Mouse (Mus musculus) midbrain, embryonic 11.5 days (tissue): Measurements from ENCODE around the gene Casc1. TPM values are rescaled to one million over a fixed set of nuclear protein-coding genes. Genes with fewer than 3 reads are reported as not detected.

Source experiments
- ATAC-seq: fragments of 200-750 bp; cut with Nextera tagmentation; 2 replicates; pipeline ENCODE4 v1.8.0; 2017; ENCODE audit warnings: moderate TSS enrichment, moderate library complexity; ENCODE audit not compliant: low FRiP score
- DNase-seq: peaks from one replicate; pipeline ENCODE4 v3.0.0; 2015; ENCODE audit warnings: low spot score; ENCODE audit errors: missing footprints
- H3K27ac ChIP-seq: fragments of 300-500 bp; sonication (generic); 2 replicates; pipeline ENCODE4 v1.5.1; 2014; ENCODE audit warnings: low read depth, low read length
- H3K27me3 ChIP-seq: fragments of 300-500 bp; sonication (generic); 2 replicates; pipeline ENCODE4 v1.6.1; 2014; ENCODE audit warnings: mild to moderate bottlenecking, low read length, moderate library complexity, mixed read lengths; ENCODE audit not compliant: control insufficient read depth, insufficient read depth
- H3K36me3 ChIP-seq: fragments of 300-500 bp; sonication (generic); 2 replicates; pipeline ENCODE4 v1.6.1; 2014; ENCODE audit warnings: mild to moderate bottlenecking, low read length, moderate library complexity, mixed read lengths; ENCODE audit not compliant: control insufficient read depth, insufficient read depth
- H3K4me1 ChIP-seq: fragments of 300-500 bp; sonication (generic); 2 replicates; pipeline ENCODE4 v1.6.1; 2014; ENCODE audit warnings: low read length; ENCODE audit not compliant: control insufficient read depth, insufficient read depth
- H3K4me2 ChIP-seq: fragments of 300-500 bp; sonication (generic); 2 replicates; pipeline ENCODE4 v1.6.1; 2014; ENCODE audit warnings: mild to moderate bottlenecking, moderate library complexity
- H3K4me3 ChIP-seq: fragments of 300-500 bp; sonication (generic); 2 replicates; pipeline ENCODE4 v1.5.1; 2014; ENCODE audit warnings: low read depth, low read length
- H3K9ac ChIP-seq: fragments of 300-500 bp; sonication (generic); 2 replicates; pipeline ENCODE4 v1.6.1; 2014; ENCODE audit warnings: low read length
- H3K9me3 ChIP-seq: fragments of 300-500 bp; sonication (generic); 2 replicates; pipeline ENCODE4 v1.6.1; 2016; ENCODE audit warnings: low read length; ENCODE audit not compliant: control insufficient read depth
- WGBS: fragments of 180-500 bp; shearing (Covaris S2); extraction: QIAGEN DNeasy Blood & Tissue Kit; methylation state at CpG from one replicate; pipeline ENCODE4 v1.1.7; 2014; 5-methylcytosine and 5-hydroxymethylcytosine counted together
- polyA plus RNA-seq: library from polyadenylated mRNA; unstranded; fragments of >200 nt; fragmentation: Nextera tagmentation; extraction: Ambion mirVana; gene quantifications from 2 replicates; pipeline ENCODE4 v1.2.1, GENCODE M21; 2014

Gene Casc1
- polyA plus RNA-seq, 1 experiment from 2014 or later, result 0.27 TPM

DNA sequence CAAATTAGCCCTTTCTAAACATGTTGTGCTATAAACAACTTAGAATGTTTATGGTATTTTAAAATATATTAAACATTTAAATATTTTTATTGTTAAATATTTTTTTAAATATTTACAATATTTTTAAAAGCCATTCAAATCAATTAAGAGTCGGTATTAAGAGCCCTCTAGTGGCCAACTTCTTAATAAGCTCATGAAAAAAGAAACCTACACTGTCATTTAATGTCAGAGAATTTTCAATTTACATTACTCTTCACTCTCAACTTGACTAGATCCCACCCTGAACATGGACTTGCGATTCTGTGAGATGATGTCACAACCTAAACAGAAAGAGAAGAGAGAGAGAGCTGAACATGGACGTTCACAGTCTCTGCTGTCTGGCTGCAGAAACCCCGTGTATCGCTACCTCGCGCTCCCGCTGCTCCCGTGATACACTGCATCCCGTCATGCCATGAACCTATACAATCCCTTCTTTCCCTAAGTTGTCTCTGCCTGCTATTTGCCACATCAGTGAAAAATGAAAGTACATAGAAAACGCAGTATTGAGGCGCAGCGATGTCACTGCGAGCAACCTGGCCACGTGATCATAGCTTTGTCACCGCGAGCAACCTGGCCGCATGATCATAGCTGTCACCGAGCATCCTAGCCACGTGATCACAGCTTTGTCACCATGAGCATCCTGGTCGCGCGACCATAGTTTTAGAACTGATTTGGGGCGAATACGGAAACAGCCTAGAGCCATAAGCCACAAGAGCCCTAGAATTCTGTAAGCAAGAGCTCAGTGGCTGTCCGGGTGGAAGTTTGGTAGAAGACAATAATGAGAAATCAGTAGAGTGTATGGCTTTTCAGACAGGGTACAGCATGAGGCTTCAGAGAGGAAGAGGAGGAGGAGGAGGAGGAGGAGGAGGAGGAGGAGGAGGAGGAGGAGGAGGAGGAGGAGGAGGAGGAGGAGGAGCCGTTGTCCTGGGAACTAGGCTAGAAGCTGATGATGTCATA lies 23.4 kb downstream of the Casc1 start:
- Histone ChIP-seq H3K9me3 (no peaks in the 10 kb centered on the region), H3K4me3 (peak overlapping the region; percentile 20; the same call in 1 of the 2 replicates), H3K27me3 (no peaks in the 10 kb centered on the region), H3K27ac (no peak overlapping the region), H3K4me1 (no peaks in the 10 kb centered on the region), H3K4me2 (peak overlapping the region; percentile 42), H3K9ac (no peak overlapping the region), H3K36me3 (no peaks in the 10 kb centered on the region)
- ATAC-seq (peak; percentile 70), DNase-seq (peak; percentile 91)
- WGBS, result 59% methylated on average over 27 of the region's 27 CpGs

DNA sequence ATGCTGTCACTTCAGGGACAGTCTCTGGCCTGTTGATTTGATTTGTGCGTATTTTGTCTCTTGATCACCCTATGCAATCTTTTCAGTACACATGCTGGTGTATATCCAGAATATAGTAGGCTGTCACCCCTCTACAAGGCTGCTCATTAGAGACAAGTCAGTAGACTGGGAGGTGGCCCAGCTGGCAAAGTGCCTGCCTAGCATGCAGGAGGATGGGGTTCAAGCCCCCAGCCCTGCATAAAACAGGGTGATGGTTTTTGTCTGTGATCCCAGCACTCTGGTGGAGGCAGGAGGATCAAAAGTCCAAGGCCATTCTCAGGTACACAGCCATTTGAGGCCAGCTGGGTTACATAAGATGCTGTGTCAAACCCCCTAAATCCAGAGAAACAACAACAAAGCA lies 24.7 kb downstream of the Casc1 start:
- no peaks in the 10 kb centered on the region for H3K36me3 ChIP-seq
- no peaks in the 10 kb centered on the region for H3K9me3 ChIP-seq
- no peak overlapping the region for H3K27ac ChIP-seq
- no peaks in the 10 kb centered on the region for H3K4me1 ChIP-seq
- DNase-seq, result no peak
- ATAC-seq, result no peak
- no peak overlapping the region for H3K4me2 ChIP-seq
- 82% methylated on average over 1 of the region's 1 CpGs for WGBS
- H3K9ac ChIP-seq, result no peak overlapping the region
- H3K27me3 ChIP-seq, result no peaks in the 10 kb centered on the region
- no peak overlapping the region for H3K4me3 ChIP-seq

DNA sequence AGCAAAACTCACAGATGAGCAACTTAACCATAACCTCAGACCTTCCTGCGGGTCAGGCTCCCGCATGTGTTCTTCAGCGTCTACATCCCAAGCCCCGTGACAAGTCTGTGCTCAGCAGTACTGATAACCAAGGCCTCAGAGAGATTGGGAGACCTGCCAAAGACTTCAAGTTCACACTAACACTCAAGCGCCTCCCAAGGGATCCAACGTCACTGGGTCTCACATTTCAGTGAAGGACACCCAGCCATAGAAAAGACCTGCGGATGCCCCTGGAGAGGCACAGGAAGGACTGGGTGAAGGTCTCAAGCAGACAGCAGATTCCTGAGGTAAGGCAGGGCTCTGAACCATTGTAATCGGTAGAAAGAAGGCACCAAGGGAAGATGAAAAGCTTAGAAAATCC lies 28.8 kb downstream of the Casc1 start:
- ATAC-seq, result no peak
- Histone ChIP-seq H3K27me3 (no peaks in the 10 kb centered on the region), H3K27ac (no peak overlapping the region), H3K4me2 (no peak overlapping the region), H3K9ac (no peak overlapping the region), H3K4me1 (no peaks in the 10 kb centered on the region), H3K9me3 (no peaks in the 10 kb centered on the region), H3K36me3 (no peaks in the 10 kb centered on the region), H3K4me3 (no peak overlapping the region)
- no peak for DNase-seq
- 84% methylated on average over 8 of the region's 8 CpGs for WGBS

DNA sequence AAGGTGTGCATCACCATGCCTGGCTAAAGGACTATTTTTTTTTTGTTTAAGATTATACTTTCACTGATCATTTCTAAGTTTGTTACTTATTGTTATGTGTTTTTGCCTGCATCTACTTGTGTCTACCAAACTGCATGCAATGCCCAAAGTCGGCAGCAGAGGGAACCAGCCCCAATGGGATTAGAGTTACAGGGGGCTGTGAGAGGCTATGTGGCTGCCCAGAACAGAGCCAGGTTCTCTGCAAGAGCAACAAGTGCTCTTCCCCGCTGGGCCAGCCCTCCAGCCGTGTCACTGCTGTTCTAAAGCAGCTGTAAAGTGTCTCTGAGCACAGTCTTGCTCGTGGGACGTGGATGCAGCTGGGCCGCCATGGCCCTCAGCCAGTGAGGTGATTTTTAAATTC lies 31.1 kb downstream of the Casc1 start:
- no peaks in the 10 kb centered on the region for H3K9me3 ChIP-seq
- ATAC-seq, result peak; percentile 71
- 28% methylated on average over 6 of the region's 6 CpGs for WGBS
- H3K27ac ChIP-seq, result no peak overlapping the region
- H3K27me3 ChIP-seq, result peaks cover 3% of the 10 kb centered on the region
- no peak overlapping the region for H3K4me2 ChIP-seq
- H3K36me3 ChIP-seq, result no peaks in the 10 kb centered on the region
- no peak overlapping the region for H3K9ac ChIP-seq
- peaks cover 4% of the 10 kb centered on the region for H3K4me1 ChIP-seq
- DNase-seq, result peak; percentile 93
- no peak overlapping the region for H3K4me3 ChIP-seq

DNA sequence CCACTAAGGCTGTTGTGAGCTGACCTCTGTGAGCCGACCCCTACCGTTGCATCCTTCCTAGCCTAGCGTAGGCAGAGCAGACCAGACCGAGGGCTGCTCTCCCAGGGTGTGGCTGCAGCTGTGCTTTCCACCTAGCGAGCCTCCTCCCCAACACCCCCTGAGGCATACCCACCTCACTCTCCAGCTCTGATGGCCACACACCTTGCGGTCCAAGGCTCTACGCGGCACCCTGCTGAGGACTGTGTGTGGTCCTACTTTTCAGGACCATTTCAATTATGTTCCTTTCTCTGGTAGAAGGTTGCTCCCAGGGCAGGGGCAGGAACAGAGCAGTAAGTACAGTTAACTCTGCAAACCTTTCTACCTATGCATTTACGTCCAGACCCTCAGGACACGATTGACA lies 34.3 kb downstream of the Casc1 start:
- Histone ChIP-seq H3K9me3 (no peaks in the 10 kb centered on the region), H3K4me1 (peaks cover 15% of the 10 kb centered on the region), H3K4me3 (no peak overlapping the region), H3K9ac (no peak overlapping the region), H3K36me3 (no peaks in the 10 kb centered on the region), H3K27ac (no peak overlapping the region), H3K27me3 (peaks cover 3% of the 10 kb centered on the region), H3K4me2 (no peak overlapping the region)
- ATAC-seq (no peak), DNase-seq (no peak)
- WGBS, result 49% methylated on average over 10 of the region's 10 CpGs

DNA sequence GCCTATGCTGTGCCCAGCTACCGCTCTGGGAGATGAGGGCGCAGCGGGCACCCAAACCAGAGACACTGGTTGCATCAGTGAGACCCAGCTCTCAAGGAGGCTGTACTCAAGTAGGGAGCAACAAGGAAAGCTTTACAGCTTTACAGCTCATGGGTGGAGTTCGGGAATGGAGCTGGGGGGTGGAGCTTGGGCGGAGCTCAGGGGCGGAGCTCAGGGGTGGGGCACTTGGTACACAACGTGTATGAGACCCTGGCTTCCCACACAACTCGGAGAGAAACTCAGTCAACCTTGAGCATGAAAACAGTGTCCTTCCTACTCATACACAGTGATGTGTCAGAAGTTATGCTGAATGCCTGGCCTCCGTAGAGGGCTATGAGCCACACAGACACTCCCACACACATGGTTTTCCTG lies 35.2 kb downstream of the Casc1 start:
- H3K9me3 ChIP-seq, result no peaks in the 10 kb centered on the region
- 43% methylated on average over 9 of the region's 9 CpGs for WGBS
- no peak overlapping the region for H3K4me3 ChIP-seq
- peaks cover 15% of the 10 kb centered on the region for H3K4me1 ChIP-seq
- H3K27me3 ChIP-seq, result peaks cover 3% of the 10 kb centered on the region
- DNase-seq, result peak; percentile 84
- no peaks in the 10 kb centered on the region for H3K36me3 ChIP-seq
- H3K4me2 ChIP-seq, result no peak overlapping the region
- ATAC-seq, result no peak
- no peak overlapping the region for H3K27ac ChIP-seq
- no peak overlapping the region for H3K9ac ChIP-seq

DNA sequence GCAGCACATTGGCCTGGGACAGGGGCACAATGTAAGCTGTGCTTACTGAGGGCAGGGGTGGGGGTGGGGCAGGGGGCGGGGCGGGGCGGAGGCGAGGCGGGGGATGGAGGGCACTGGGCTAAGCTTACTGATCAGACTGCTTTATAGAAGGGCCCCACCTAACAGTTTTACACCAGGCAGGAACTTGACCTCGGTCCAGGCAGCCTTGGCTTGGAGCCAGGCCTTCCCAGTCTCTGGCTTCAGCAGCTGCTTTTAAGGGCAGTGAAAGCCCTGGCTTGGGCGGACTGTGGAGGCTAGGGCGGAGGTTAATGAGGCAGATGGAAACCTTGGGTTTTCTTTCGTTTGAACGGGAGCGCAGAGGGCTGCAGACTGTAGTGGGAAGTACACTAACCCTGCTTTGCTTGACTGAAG lies 37.0 kb downstream of the Casc1 start:
- Histone ChIP-seq H3K27ac (no peak overlapping the region), H3K4me3 (no peak overlapping the region), H3K9me3 (no peaks in the 10 kb centered on the region), H3K4me2 (peak overlapping the region; percentile 5; the same call in 1 of the 2 replicates), H3K36me3 (no peaks in the 10 kb centered on the region), H3K9ac (no peak overlapping the region), H3K27me3 (peaks cover 3% of the 10 kb centered on the region), H3K4me1 (peaks cover 15% of the 10 kb centered on the region)
- WGBS, result 3% methylated on average over 8 of the region's 11 CpGs
- peak; percentile 90 for DNase-seq
- ATAC-seq, result peak; percentile 86

DNA sequence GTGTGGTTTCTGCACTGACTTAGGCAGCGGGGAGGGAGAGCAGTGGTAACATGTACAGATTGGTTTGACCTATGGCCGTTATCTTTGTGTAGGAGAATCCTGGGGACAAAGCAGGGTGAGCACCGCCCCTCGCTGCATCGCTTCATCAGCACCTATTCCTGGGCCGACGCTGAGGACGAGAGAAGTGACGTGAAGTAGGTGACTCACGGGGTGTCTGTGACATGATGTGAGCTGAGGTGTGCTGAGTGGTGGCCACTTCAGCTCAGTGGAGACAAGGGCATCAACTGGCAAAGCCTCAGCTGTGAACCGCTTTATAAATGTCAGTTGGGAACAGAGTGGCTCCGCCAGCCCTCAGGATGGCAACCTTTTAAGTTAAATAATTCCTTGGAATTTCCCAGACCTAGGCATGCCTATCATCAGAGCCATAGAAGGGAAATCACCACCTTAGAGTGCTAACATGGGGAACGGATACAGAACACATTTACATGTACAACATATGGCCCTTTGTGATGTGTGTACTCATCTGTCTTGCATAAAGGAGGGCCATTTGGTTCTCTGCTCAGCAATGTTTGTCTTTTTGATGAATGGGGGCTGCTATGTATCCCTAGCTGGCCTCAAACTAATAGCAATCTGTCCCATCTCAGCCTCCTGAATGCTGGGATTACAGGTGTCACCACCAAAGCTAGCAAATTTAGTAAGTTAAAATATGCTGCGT lies 38.8 kb downstream of the Casc1 start:
- H3K9ac ChIP-seq, result no peak overlapping the region
- no peak for DNase-seq
- no peak overlapping the region for H3K4me2 ChIP-seq
- H3K9me3 ChIP-seq, result no peaks in the 10 kb centered on the region
- WGBS, result 82% methylated on average over 14 of the region's 14 CpGs
- no peak overlapping the region for H3K4me3 ChIP-seq
- H3K27me3 ChIP-seq, result peaks cover 3% of the 10 kb centered on the region
- H3K4me1 ChIP-seq, result peaks cover 15% of the 10 kb centered on the region
- no peaks in the 10 kb centered on the region for H3K36me3 ChIP-seq
- no peak for ATAC-seq
- no peak overlapping the region for H3K27ac ChIP-seq

DNA sequence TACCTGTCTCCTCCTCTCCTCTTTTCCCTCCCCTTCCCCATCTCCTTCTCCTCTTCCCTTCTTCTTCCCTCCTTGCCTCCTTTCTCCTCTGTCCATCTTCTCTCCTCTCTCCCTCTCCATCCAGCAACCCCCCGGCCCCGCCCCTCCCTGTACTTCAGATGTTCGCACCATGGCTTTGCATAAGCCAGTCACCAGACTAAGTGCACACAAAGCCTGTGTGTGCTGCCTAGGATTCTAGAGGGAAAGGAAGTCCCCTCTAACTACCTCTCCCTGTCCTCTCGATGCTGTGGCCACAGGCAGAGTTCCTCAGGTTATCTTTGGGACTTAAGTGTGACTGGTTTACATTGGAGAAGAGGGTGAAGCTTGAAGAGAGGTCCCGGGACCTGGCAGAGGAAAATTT lies 50.2 kb downstream of the Casc1 start:
- no peaks in the 10 kb centered on the region for H3K9me3 ChIP-seq
- 68% methylated on average over 5 of the region's 5 CpGs for WGBS
- no peak overlapping the region for H3K4me3 ChIP-seq
- no peaks in the 10 kb centered on the region for H3K4me1 ChIP-seq
- H3K27me3 ChIP-seq, result no peaks in the 10 kb centered on the region
- H3K9ac ChIP-seq, result no peak overlapping the region
- no peak for ATAC-seq
- no peak for DNase-seq
- H3K27ac ChIP-seq, result no peak overlapping the region
- no peaks in the 10 kb centered on the region for H3K36me3 ChIP-seq
- H3K4me2 ChIP-seq, result no peak overlapping the region
